Mouse (Mus musculus): ENCODE results near the gene Ltbp3. TPM values are rescaled to one million over a fixed set of nuclear protein-coding genes. Genes with fewer than 3 reads are reported as not detected.
A peak's percentile ranks its signal among the peaks of the same experiment; 100 is the strongest.

The Ltbp3 gene
- polyA plus RNA-seq, 1 experiment from 2014 or later, result 48.9 TPM

GRCm38 (mm10) chr19:5742241-5742641 is 1.5 kb downstream of the Ltbp3 start:
- Histone ChIP-seq H3K4me1 (peaks cover 69% of the 10 kb centered on the region), H3K4me2 (replicated peaks) (peak overlapping the region; percentile 93), H3K4me3 (peak overlapping the region; percentile 93), H3K36me3 (peaks cover 9% of the 10 kb centered on the region), H3K9ac (peak overlapping the region; percentile 97), H3K9me3 (no peaks in the 10 kb centered on the region), H3K27ac (peak overlapping the region; percentile 98), H3K27me3 (peaks cover 43% of the 10 kb centered on the region)
- peak; percentile 22; the same call in 1 of the 2 replicates for ATAC-seq (ENCODE audit: low FRiP score, low read depth)
- WGBS, result under 1% methylated on average over 32 of the region's 32 CpGs

GRCm38 (mm10) chr19:5743576-5743975 is 2.9 kb downstream of the Ltbp3 start:
- Histone ChIP-seq H3K27me3 (peaks cover 53% of the 10 kb centered on the region), H3K9ac (peak overlapping the region; percentile 97)
- WGBS, result 53% methylated on average over 5 of the region's 5 CpGs

DNA sequence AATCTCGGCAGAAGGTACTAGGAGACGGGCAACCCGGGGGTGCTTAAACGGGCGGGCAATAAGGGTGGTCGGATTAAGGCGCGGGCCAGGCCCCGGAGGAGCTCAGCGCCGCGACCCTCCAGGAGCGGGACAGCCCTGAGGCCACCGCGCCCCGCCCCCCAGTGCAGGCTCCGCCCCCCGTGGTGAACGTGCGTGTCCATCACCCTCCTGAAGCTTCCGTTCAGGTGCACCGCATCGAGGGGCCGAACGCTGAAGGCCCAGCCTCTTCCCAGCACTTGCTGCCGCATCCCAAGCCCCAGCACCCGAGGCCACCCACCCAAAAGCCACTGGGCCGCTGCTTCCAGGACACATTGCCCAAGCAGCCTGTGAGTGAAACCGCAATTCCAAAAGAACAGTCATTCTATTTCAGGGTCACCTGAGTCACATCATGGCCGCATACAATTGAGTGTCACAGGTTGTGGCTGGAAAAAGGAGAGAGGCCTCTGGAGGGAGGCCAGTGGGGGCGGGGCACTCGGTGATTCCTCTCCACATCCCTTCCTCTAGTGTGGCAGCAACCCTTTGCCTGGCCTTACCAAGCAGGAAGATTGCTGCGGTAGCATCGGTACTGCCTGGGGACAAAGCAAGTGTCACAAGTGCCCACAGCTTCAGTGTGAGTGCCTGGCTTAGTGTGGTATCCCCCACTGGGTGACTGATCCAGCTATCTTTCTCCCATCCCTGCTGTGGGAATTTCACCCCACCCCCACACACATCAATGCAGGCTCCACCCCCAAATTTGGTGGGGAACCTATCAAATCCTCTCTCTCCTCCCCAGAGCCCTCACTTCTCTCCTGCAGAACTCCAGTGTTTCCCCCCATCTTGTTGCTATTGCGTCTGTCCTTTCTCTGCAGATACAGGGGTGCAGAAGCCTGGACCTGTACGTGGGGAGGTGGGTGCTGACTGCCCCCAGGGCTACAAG is 5.3 kb downstream of the Ltbp3 start:
- peaks cover 39% of the 10 kb centered on the region for H3K36me3 ChIP-seq
- H3K4me1 ChIP-seq, result peaks cover 54% of the 10 kb centered on the region
- no peaks in the 10 kb centered on the region for H3K9me3 ChIP-seq
- no peak for ATAC-seq (ENCODE audit: low FRiP score, low read depth)
- 6% methylated on average over 36 of the region's 36 CpGs for WGBS
- H3K27ac ChIP-seq, result no peak overlapping the region
- H3K4me3 ChIP-seq, result peak overlapping the region; percentile 33
- peak overlapping the region; percentile 65 for H3K9ac ChIP-seq
- peaks cover 72% of the 10 kb centered on the region for H3K27me3 ChIP-seq
- peak overlapping the region; percentile 66 for H3K4me2 ChIP-seq (replicated peaks)

More at GRCm38 (mm10) chr19:5743576-5743975, 2.9 kb downstream of the Ltbp3 start:
- Histone ChIP-seq H3K4me1 (peaks cover 69% of the 10 kb centered on the region), H3K27ac (no peak overlapping the region), H3K9me3 (no peaks in the 10 kb centered on the region), H3K36me3 (peaks cover 21% of the 10 kb centered on the region), H3K4me2 (replicated peaks) (peak overlapping the region; percentile 93), H3K4me3 (peak overlapping the region; percentile 93)
- no peak for ATAC-seq (ENCODE audit: low FRiP score, low read depth)

GRCm38 (mm10) chr19:5746907-5747363 is 6.2 kb downstream of the Ltbp3 start:
- Histone ChIP-seq H3K27me3 (peaks cover 81% of the 10 kb centered on the region), H3K9me3 (no peaks in the 10 kb centered on the region), H3K9ac (no peak overlapping the region), H3K4me2 (replicated peaks) (no peak overlapping the region), H3K4me1 (peaks cover 58% of the 10 kb centered on the region), H3K4me3 (no peak overlapping the region), H3K27ac (no peak overlapping the region), H3K36me3 (peaks cover 48% of the 10 kb centered on the region)
- WGBS, result 37% methylated on average over 12 of the region's 12 CpGs
- no peak for ATAC-seq (ENCODE audit: low FRiP score, low read depth)

DNA sequence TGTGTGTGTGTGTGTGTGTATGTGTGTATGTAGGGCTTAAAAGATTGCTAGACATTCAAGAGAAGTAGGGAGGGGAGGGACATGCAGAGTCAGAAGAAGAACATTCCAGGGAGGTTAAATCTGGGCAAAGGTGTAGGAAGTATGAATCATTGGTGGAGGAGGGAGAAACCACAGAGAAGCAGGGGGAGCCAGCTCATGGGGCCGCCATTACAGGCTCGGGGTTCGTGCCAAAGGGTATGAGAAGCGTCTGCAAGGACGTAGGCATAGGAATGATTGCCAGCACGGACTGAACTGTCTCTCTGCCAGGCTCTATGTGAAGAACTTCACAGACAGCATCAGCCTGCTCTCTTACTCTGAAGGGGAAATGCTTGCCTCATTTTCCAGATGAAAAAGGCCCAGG is 8.8 kb downstream of the Ltbp3 start:
- H3K4me3 ChIP-seq, result no peak overlapping the region
- peaks cover 96% of the 10 kb centered on the region for H3K27me3 ChIP-seq
- WGBS, result 84% methylated on average over 6 of the region's 6 CpGs
- H3K36me3 ChIP-seq, result peaks cover 68% of the 10 kb centered on the region
- ATAC-seq (ENCODE audit: low FRiP score, low read depth), result no peak
- no peak overlapping the region for H3K27ac ChIP-seq
- H3K4me1 ChIP-seq, result peaks cover 36% of the 10 kb centered on the region
- H3K9ac ChIP-seq, result no peak overlapping the region
- no peaks in the 10 kb centered on the region for H3K9me3 ChIP-seq
- no peak overlapping the region for H3K4me2 ChIP-seq (replicated peaks)

- Histone ChIP-seq H3K4me2 (replicated peaks) (peak overlapping the region; percentile 39), H3K4me3 (no peak overlapping the region), H3K9ac (0 out of 2 replicates have a peak overlapping the region, but pooled peaks have one; percentile 53), H3K27me3 (peaks cover 96% of the 10 kb centered on the region), H3K36me3 (peaks cover 81% of the 10 kb centered on the region), H3K9me3 (no peaks in the 10 kb centered on the region), H3K27ac (no peak overlapping the region), H3K4me1 (peaks cover 21% of the 10 kb centered on the region)
- WGBS, result 6% methylated on average over 22 of the region's 22 CpGs
- ATAC-seq (ENCODE audit: low FRiP score, low read depth), result no peak
Measured at GRCm38 (mm10) chr19:5750951-5751350, 10.2 kb downstream of the Ltbp3 start.

DNA sequence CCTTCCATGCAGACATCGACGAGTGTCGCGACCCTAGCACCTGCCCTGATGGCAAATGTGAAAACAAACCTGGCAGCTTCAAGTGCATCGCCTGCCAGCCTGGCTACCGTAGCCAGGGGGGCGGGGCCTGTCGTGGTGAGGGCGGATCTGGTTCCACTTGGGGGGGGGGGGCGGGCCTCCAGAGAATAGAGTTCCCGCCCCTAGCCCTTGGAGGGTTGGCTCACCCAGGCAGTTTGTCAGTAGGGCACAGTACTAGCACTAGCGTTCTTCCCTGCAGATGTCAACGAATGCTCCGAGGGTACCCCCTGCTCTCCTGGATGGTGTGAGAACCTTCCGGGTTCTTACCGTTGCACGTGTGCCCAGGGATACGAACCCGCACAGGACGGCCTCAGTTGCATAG is 11.0 kb downstream of the Ltbp3 start:
- H3K4me2 ChIP-seq (replicated peaks), result peak overlapping the region; percentile 39
- H3K4me1 ChIP-seq, result peaks cover 21% of the 10 kb centered on the region
- no peak overlapping the region for H3K27ac ChIP-seq
- ATAC-seq (ENCODE audit: low FRiP score, low read depth), result peak; percentile 12; the same call in 1 of the 2 replicates
- peaks cover 85% of the 10 kb centered on the region for H3K36me3 ChIP-seq
- 8% methylated on average over 19 of the region's 20 CpGs for WGBS
- H3K27me3 ChIP-seq, result peaks cover 96% of the 10 kb centered on the region
- no peak overlapping the region for H3K9ac ChIP-seq
- H3K9me3 ChIP-seq, result no peaks in the 10 kb centered on the region
- no peak overlapping the region for H3K4me3 ChIP-seq

DNA sequence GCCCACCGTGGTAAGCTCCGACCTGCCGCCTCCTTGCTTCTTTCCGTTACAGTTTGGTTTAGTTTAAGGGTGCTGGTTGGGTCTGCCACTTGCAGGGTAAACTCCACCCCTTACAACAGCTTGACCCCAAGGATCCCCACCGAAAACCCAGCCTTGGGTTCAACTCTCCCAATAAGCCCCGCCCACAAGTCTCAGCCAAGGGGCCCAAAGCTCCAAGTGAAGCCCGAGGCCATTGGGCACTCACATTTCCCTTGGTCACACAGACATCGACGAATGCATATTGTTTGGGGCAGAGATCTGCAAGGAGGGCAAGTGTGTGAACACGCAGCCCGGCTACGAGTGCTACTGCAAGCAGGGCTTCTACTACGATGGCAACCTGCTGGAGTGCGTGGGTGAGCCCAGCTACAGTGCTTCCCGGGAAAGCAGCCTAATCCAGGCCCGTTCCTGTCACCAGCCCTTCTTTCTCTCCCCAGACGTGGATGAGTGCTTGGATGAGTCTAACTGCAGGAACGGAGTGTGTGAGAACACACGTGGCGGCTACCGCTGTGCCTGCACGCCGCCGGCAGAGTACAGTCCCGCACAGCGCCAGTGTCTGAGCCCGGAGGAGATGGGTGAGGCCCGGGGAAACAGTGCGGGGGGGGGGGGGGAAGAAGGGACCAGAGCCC is 15.7 kb downstream of the Ltbp3 start:
- Histone ChIP-seq H3K4me1 (peaks cover 21% of the 10 kb centered on the region), H3K27ac (no peak overlapping the region), H3K9me3 (no peaks in the 10 kb centered on the region), H3K4me3 (peak overlapping the region; percentile 19; the same call in 1 of the 2 replicates), H3K27me3 (peaks cover 71% of the 10 kb centered on the region), H3K36me3 (peaks cover 92% of the 10 kb centered on the region), H3K9ac (peak overlapping the region; percentile 46), H3K4me2 (replicated peaks) (peak overlapping the region; percentile 47)
- WGBS, result 12% methylated on average over 28 of the region's 29 CpGs
- peak; percentile 34; the same call in 1 of the 2 replicates for ATAC-seq (ENCODE audit: low FRiP score, low read depth)

DNA sequence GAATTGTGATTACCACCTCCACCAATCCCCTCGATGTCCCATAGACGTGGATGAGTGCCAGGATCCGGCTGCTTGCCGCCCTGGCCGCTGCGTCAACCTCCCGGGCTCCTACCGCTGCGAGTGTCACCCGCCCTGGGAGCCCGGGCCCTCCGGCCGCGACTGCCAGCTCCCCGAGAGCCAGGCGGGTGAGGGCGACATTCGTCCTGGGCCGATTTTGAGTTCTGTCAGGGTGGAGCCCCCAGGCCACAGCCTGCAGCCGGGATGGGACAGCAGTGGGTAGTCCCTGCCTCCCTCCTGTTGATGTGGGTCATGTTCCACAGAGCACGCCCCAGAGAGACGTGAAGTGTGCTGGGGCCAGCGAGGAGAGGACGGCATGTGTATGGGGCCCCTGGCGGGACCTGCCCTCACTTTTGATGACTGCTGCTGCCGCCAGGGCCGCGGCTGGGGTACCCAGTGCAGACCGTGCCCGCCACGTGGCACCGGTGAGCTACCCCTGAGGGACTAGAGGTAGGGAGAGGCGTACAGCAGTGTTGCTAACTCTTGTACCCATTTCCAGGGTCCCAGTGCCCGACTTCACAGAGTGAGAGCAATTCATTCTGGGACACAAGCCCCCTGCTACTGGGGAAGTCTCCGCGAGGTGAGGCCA is 16.4 kb downstream of the Ltbp3 start:
- peaks cover 16% of the 10 kb centered on the region for H3K4me1 ChIP-seq
- H3K36me3 ChIP-seq, result peaks cover 92% of the 10 kb centered on the region
- peak overlapping the region; percentile 47 for H3K4me2 ChIP-seq (replicated peaks)
- 14% methylated on average over 36 of the region's 36 CpGs for WGBS
- peak overlapping the region; percentile 19; the same call in 1 of the 2 replicates for H3K4me3 ChIP-seq
- H3K27ac ChIP-seq, result no peak overlapping the region
- H3K9me3 ChIP-seq, result no peaks in the 10 kb centered on the region
- H3K27me3 ChIP-seq, result peaks cover 65% of the 10 kb centered on the region
- H3K9ac ChIP-seq, result peak overlapping the region; percentile 46
- no peak for ATAC-seq (ENCODE audit: low FRiP score, low read depth)

- H3K9me3 ChIP-seq, result no peaks in the 10 kb centered on the region
- no peak overlapping the region for H3K4me2 ChIP-seq (replicated peaks)
- peaks cover 16% of the 10 kb centered on the region for H3K4me1 ChIP-seq
- WGBS, result 91% methylated on average over 14 of the region's 14 CpGs
- H3K9ac ChIP-seq, result no peak overlapping the region
- no peak overlapping the region for H3K4me3 ChIP-seq
- peaks cover 48% of the 10 kb centered on the region for H3K27me3 ChIP-seq
- peaks cover 94% of the 10 kb centered on the region for H3K36me3 ChIP-seq
- no peak overlapping the region for H3K27ac ChIP-seq
- no peak for ATAC-seq (ENCODE audit: low FRiP score, low read depth)
Measured at GRCm38 (mm10) chr19:5758878-5759403, 18.2 kb downstream of the Ltbp3 start.

- no peak for ATAC-seq (ENCODE audit: low FRiP score, low read depth)
- Histone ChIP-seq H3K27ac (no peak overlapping the region), H3K27me3 (peaks cover 5% of the 10 kb centered on the region), H3K36me3 (peaks cover 96% of the 10 kb centered on the region), H3K4me3 (no peak overlapping the region), H3K4me2 (replicated peaks) (no peak overlapping the region), H3K9ac (no peak overlapping the region), H3K4me1 (no peaks in the 10 kb centered on the region), H3K9me3 (no peaks in the 10 kb centered on the region)
- WGBS, result 94% methylated on average over 6 of the region's 6 CpGs
Measured at GRCm38 (mm10) chr19:5763163-5763562, 22.5 kb downstream of the Ltbp3 start.
